Mouse (Mus musculus) myocyte (in vitro differentiated cells): Measurements from ENCODE around the gene Dusp27. TPM values are rescaled to one million over a fixed set of nuclear protein-coding genes. Genes with fewer than 3 reads are reported as not detected.

ENCODE experiments used
- H3K27me3 ChIP-seq: one replicate; pipeline ENCODE4 v1.6.1; 2011; ENCODE audit not compliant: control insufficient read depth, insufficient read depth, insufficient read length
- H3K36me3 ChIP-seq: one replicate; pipeline ENCODE4 v1.6.1; 2011; ENCODE audit not compliant: control insufficient read depth, insufficient read depth
- H3K4me2 ChIP-seq: one replicate; pipeline ENCODE4 v1.6.1; 2011; ENCODE audit warnings: low read depth, control low read depth
- H3K4me3 ChIP-seq: one replicate; pipeline ENCODE4 v1.5.1; 2011; ENCODE audit warnings: mild to moderate bottlenecking, control low read depth, moderate library complexity
- H3K79me2 ChIP-seq: one replicate; pipeline ENCODE4 v1.6.1; 2011; ENCODE audit not compliant: control insufficient read depth, insufficient read depth
- H3ac ChIP-seq: one replicate; pipeline ENCODE4 v1.6.1; 2011; ENCODE audit not compliant: control insufficient read depth, insufficient read length
- CEBPB ChIP-seq: IDR thresholded peaks from 2 replicates; pipeline ENCODE4 v1.6.1; 2011; ENCODE audit warnings: mild to moderate bottlenecking, moderate library complexity; ENCODE audit not compliant: poor library complexity, insufficient read depth, severe bottlenecking
- E2F4 ChIP-seq: IDR thresholded peaks from one replicate; pipeline ENCODE4 v1.6.1; 2011; ENCODE audit warnings: mild to moderate bottlenecking, control low read depth, moderate library complexity; ENCODE audit not compliant: insufficient read depth
- MAX ChIP-seq: IDR thresholded peaks from one replicate; pipeline ENCODE4 v1.6.1; 2011; ENCODE audit warnings: low read depth, mild to moderate bottlenecking, control low read depth
- MYOD1 ChIP-seq, 3 experiments: IDR thresholded peaks; one replicate each; pipeline ENCODE4 v1.6.1; 2011; ENCODE audit warnings: control low read depth in 2 of 3, low read depth in 2 of 3, mild to moderate bottlenecking in 2 of 3, moderate library complexity in 1 of 3; ENCODE audit not compliant: insufficient read length in 2 of 3, control insufficient read depth in 1 of 3
- MYOG ChIP-seq, 3 experiments: IDR thresholded peaks; one replicate each; pipeline ENCODE4 v1.6.1; 2011; ENCODE audit warnings: control low read depth in 2 of 3, low read depth in 2 of 3, mild to moderate bottlenecking in 2 of 3; ENCODE audit not compliant: insufficient read length in 2 of 3, control insufficient read depth in 1 of 3, insufficient read depth in 1 of 3
- POLR2A ChIP-seq: IDR thresholded peaks from one replicate; pipeline ENCODE4 v1.6.1; 2011; ENCODE audit warnings: low read depth, mild to moderate bottlenecking, control low read depth, moderate library complexity; ENCODE audit not compliant: insufficient read length
- POLR2AphosphoS2 ChIP-seq: IDR thresholded peaks from one replicate; pipeline ENCODE4 v1.6.1; 2011; ENCODE audit warnings: low read depth, control low read depth; ENCODE audit not compliant: insufficient read length
- REST ChIP-seq: IDR thresholded peaks from one replicate; pipeline ENCODE4 v1.6.1; 2011; ENCODE audit warnings: mild to moderate bottlenecking, control low read depth, moderate library complexity; ENCODE audit not compliant: insufficient read depth, insufficient read length
- SRF ChIP-seq: IDR thresholded peaks from one replicate; pipeline ENCODE4 v1.6.1; 2011; ENCODE audit warnings: low read depth; ENCODE audit not compliant: control insufficient read depth, insufficient read length
- TCF12 ChIP-seq: IDR thresholded peaks from one replicate; pipeline ENCODE4 v1.6.1; 2011; ENCODE audit warnings: mild to moderate bottlenecking, control low read depth; ENCODE audit not compliant: poor library complexity, insufficient read depth, severe bottlenecking
- TCF3 ChIP-seq: IDR thresholded peaks from one replicate; pipeline ENCODE4 v1.6.1; 2011; ENCODE audit warnings: low read depth, control low read depth; ENCODE audit not compliant: insufficient read length
- USF1 ChIP-seq: IDR thresholded peaks from one replicate; pipeline ENCODE4 v1.6.1; 2011; ENCODE audit warnings: low read depth, mild to moderate bottlenecking, control low read depth, moderate library complexity
- polyA plus RNA-seq: library from polyadenylated mRNA; unstranded; fragments of >200 nt; fragmentation: generic; extraction: Trizol; gene quantifications from one replicate; pipeline ENCODE4 v1.2.1, GENCODE M21; 2012; ENCODE audit warnings: missing spikeins

The Dusp27 gene
- polyA plus RNA-seq, 1 experiment = 38.3 TPM

DNA sequence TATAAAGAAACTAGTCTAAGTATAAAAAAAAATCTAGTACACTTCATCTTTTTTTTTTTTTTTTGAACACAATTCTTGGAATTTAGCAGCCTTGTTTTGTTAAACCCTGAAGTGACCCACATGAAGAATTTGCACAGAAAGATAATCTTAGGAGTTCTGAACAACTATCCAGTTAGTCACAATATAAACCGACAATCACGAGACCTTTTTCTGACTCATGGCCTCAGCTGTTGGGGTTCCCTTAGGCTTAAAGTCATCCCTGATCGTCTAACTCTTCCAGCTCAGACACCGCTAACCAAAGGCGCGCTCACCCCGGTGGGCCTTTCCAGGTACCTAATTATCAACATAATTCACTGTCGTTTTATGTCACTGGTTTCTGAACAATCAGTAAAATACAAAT is 4.0 kb downstream of the Dusp27 start:
- H3K79me2 ChIP-seq = peaks cover 19% of the 10 kb centered on the region

DNA sequence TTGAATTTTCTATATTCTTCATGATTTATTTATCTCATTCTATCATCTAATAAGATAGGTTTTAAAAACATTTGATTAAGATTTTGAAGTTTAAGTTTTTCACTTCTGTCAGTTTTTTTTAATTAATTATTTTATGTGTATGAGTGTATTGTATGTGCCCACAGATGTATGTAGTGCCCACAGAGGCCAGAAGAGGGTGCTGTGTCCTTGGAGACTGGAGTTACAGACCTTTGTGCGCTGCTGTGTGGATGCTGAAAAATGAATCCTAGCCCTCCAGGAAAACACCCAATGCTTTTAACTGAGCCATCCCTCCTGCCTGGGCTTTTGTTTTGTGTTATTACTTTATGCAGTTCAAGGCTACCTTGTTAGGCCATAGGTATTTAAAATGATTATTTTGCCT is 4.7 kb downstream of the Dusp27 start:
- TF ChIP-seq USF1 = no peak
- Histone ChIP-seq H3K4me2 (no peak overlapping the region), H3K79me2 (peaks cover 19% of the 10 kb centered on the region), H3K27me3 (no peaks in the 10 kb centered on the region), H3ac (no peak overlapping the region), H3K4me3 (no peak overlapping the region), H3K36me3 (peaks cover 11% of the 10 kb centered on the region)

More for the DNA sequence above, 4.0 kb downstream of the Dusp27 start:
- H3K36me3 ChIP-seq = peaks cover 7% of the 10 kb centered on the region
- TF ChIP-seq USF1 (peak; percentile 11), POLR2AphosphoS2 (no peak), REST (no peak), TCF3 (no peak), MYOD1 (IDR thresholded peaks at IDR 0.05; ENCODE audit: control insufficient read depth in 1 of 3, insufficient read length in 2 of 3, low read depth in 2 of 3) (peak in 1 of 3 experiments; percentile 44), MYOG (IDR thresholded peaks at IDR 0.05; ENCODE audit: control insufficient read depth in 1 of 3, insufficient read depth in 1 of 3, insufficient read length in 2 of 3, low read depth in 2 of 3) (peak in 1 of 3 experiments; percentile 20)
- H3K4me3 ChIP-seq = no peak overlapping the region
- H3K27me3 ChIP-seq = no peaks in the 10 kb centered on the region
- no peak overlapping the region for H3ac ChIP-seq
- no peak overlapping the region for H3K4me2 ChIP-seq

- H3K79me2 ChIP-seq = peaks cover 17% of the 10 kb centered on the region
- peaks cover 18% of the 10 kb centered on the region for H3K36me3 ChIP-seq
- H3K4me3 ChIP-seq = no peak overlapping the region
- no peaks in the 10 kb centered on the region for H3K27me3 ChIP-seq
- TF ChIP-seq MYOD1 (IDR thresholded peaks at IDR 0.05; ENCODE audit: control insufficient read depth in 1 of 3, insufficient read length in 2 of 3, low read depth in 2 of 3) (no peak), E2F4 (no peak), MAX (no peak), SRF (no peak), REST (no peak)
- no peak overlapping the region for H3K4me2 ChIP-seq
- no peak overlapping the region for H3ac ChIP-seq
Measured at GRCm38 (mm10) chr1:166122114-166122513, 5.6 kb downstream of the Dusp27 start.

DNA sequence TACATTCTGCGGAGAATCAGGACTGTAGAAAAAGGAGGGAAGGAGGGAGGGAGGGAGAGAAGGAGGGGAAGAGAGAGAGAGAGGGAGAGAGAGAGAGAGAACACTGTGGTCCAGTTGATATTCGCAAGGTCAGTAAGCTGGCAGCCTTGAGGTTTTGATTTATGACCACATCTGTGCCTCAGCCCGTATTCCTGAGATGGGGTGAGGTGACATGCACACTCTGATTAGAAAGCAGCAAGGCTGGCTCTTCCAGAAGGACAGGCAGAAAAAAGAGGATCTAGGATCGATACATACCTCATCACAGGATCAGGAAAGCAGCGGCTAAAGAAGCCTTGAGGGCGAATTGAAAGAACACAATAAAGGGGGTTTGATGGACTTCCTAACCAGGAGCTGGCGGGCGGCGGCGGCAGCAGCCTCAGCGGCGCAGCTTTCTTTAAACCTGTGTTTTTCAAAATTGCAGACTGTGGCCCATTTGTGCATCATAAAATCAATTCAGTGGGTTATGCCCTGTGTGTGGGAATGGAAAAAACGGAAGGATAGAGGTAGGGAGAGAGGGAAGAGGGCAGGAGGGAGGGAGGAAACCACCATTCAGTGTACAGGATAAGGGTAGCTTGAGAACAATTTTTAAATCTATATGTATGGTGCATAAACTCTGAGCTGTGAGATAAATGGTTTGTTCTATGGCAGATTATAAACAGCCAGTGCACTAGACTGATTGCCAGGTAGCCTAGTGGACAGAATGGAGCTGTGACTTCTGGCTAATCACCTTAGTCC is 9.7 kb downstream of the Dusp27 start:
- peaks cover 25% of the 10 kb centered on the region for H3K36me3 ChIP-seq
- TF ChIP-seq SRF (no peak), MYOG (IDR thresholded peaks at IDR 0.05; ENCODE audit: control insufficient read depth in 1 of 3, insufficient read depth in 1 of 3, insufficient read length in 2 of 3, low read depth in 2 of 3) (no peak), TCF12 (no peak), TCF3 (no peak), REST (no peak), USF1 (no peak), E2F4 (no peak), POLR2A (no peak), CEBPB (no peak), POLR2AphosphoS2 (no peak), MAX (no peak)

DNA sequence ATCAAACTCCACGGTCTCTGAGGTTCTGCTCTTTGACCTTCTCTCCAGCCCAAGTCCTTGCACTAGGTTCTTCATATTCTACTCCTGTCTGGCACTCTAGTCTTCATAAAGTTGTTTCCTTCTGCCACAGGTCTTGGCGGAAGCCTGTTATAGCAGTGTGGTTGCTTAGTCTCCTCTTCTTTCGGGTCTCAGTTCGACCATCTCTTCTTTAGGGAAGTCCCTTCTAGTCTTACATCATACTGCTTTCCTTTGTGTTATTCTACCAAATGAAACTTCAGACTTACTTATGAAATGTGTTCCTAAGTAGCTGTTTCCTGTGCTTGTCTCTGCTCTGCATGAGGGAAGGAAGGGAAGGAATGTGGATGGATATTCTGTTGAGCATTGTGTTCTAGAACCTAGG is 12.0 kb downstream of the Dusp27 start:
- no peak overlapping the region for H3K4me3 ChIP-seq
- H3ac ChIP-seq = no peak overlapping the region
- H3K27me3 ChIP-seq = no peaks in the 10 kb centered on the region
- TF ChIP-seq POLR2AphosphoS2 (no peak), SRF (no peak), MYOD1 (IDR thresholded peaks at IDR 0.05; ENCODE audit: control insufficient read depth in 1 of 3, insufficient read length in 2 of 3, low read depth in 2 of 3) (no peak), CEBPB (no peak), MAX (no peak), MYOG (IDR thresholded peaks at IDR 0.05; ENCODE audit: control insufficient read depth in 1 of 3, insufficient read depth in 1 of 3, insufficient read length in 2 of 3, low read depth in 2 of 3) (no peak), REST (no peak), E2F4 (no peak), USF1 (no peak), POLR2A (no peak), TCF12 (no peak), TCF3 (no peak)
- no peak overlapping the region for H3K4me2 ChIP-seq
- H3K79me2 ChIP-seq = no peaks in the 10 kb centered on the region
- H3K36me3 ChIP-seq = peaks cover 17% of the 10 kb centered on the region

More for the DNA sequence above, 9.7 kb downstream of the Dusp27 start:
- H3K79me2 ChIP-seq = no peaks in the 10 kb centered on the region
- no peak overlapping the region for H3K4me2 ChIP-seq
- no peak overlapping the region for H3K4me3 ChIP-seq
- no peak overlapping the region for H3ac ChIP-seq
- no peaks in the 10 kb centered on the region for H3K27me3 ChIP-seq
